Mouse (Mus musculus) liver, embryonic 14 days (tissue): ENCODE data around the gene Actr1b. TPM values are rescaled to one million over a fixed set of nuclear protein-coding genes. Genes with fewer than 3 reads are reported as not detected.

Experiments used
- polyA plus RNA-seq: library from polyadenylated mRNA; depleted of rRNA; stranded (reverse); fragments of >200 nt; gene quantifications from 2 replicates; pipeline ENCODE4 v1.2.3, GENCODE M21; 2012; rRNA removed

The Actr1b gene
- polyA plus RNA-seq: 24.2 and 27.5 TPM in 2 replicates

DNA sequence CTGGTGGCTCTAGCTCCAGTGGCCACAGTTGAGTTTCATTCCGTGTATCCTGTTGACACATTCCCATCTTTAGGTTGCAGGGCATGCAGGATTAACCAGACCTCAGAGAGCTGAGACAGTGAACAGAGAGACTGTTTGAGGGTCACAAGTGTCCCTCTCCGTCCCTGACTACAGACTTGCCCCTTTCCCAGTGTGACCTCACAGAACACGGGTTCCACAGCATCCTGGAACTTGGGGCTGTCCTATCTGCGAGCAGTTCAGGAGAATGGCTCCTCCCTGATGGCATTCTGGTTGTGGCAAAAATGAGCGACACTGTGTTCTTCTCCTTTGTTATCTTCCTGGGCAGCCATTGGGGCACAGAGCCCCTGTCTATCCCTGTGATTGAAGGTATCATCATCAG lies at the start of gene Actr1b:
Actr1b (minus strand) TSS at position 112 of the 400 bp plus-strand sequence.

DNA sequence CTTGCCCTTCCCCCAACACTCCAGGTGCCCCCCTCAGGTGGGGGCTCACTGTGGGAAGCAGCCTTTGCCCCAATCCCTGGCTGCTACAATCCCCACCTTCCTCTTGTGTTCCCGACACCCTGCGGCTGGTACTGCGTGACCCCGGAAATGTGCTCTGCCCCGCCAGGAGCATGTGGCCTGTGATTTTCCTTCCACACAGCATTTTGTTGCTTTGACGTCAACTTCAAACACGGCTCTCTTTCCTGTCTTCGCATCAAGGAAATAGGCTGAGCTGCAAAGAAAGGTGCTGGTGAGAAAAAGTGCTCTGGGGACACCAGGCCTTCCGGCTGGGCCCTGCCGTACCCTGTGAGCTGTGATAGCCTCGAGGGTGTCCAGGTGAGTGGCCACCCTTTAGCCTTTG lies 47.3 kb upstream of the Actr1b start, which contains the start of gene Zap70:
Zap70 (plus strand) TSS at position 231 of the 400 bp plus-strand sequence.

DNA sequence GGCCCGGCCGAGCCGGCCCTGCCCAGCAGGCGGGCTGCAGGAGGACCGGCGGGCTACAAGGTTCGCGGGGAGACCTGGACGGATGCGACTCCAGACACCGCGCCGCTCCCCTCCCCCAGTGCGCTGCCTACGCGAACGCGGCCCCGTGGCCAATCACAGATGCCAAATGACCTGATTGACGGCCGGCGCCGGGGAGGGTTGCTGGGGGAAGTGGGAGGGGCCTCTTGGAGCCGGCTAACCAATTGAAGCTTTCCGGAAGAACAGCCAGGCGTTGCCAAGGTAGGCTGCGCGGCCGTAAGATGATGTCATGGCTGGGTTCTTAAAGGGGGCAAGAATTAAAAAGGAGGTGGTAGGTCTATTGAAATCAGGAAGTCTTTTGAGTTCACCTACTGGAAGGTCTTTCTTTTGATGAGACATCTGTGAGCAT lies 4.4 kb downstream of the Actr1b start, which contains the start of gene 4933424G06Rik:
4933424G06Rik (plus strand) TSS at position 296 of the 427 bp plus-strand sequence.

DNA sequence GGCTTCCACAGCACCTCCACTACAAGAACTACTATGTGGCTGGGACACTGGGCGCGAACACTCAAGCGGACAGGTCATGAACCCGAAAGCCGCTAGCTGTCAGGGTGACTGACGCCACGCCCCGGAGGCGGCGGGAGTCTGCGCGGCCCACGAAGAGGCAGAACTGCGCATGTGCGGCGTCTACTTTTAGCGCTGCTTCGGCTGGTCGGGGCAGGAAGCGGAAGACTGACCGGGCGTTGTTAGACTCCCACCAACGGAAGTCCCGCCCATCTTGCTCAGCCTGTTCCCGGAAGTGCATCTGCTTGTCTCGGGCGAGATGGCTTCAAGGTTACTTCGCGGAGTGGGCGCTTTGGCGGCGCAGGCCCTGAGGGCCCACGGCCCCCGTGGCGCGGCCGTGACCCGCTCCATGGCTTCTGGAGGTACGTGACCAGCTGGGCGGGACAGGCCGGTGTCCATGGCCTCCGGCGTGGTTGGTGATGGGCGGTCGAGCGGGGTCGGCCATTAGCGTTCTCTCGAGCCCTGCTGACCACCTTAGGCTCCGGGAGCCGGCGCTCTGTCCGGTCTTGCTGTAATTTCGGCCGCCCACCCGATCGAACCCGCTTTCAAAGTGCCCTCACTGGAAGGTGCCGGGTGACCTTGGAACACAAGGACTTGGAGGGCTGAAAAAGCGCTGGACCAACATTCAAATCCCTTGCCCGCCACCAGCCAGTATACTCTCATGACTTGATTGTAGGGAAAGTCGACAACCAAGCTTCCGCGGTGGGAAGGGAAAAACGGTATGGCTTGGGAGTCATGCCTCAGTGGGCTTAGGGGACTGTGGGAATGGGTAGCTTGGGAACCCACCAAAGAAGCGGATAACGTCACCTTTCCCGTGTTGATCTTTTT lies 22.7 kb downstream of the Actr1b start, which contains the start of gene Cox5b:
Cox5b (plus strand) TSS at position 179 of the 885 bp plus-strand sequence.

DNA sequence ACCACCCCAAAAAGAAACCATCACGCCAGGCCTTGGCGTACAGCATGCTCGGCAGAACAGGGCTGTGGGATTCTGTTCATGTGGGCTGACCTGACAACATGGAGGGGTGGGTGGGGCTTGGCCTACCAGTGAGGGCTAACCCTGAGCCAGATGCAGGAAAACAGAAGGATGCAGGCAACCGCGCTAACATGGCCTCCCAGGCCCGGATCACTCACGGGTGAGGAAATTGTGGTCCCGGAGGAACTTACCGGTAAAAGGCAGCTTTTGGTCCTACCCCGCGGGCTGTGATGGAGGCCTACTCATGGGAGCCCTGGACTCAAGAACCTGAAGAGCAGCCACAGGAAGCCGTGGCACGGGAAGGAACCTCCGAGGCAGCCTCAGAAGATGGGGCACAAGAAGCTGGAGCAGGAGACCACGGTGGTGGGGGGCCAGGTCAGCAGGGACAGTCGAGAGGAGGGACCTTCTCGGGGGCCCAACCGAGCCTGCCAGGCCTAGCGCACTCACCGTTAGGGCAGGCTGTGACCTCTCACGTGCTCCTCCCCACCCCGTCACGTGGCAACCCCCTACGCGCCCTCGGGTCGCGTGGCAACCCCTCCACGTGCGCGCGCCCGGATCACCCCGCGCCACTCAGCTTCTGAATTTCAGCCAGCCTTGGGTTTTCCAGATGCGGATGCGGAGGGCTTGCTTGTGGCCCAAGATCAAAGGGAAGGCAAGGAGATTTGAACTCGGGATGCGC lies 31.4 kb downstream of the Actr1b start, which contains the start of gene Fam178b:
Fam178b (minus strand) TSS at position 564 of the 736 bp plus-strand sequence.

Other genes with a start within 250 kb of the Actr1b start
- 0.74 and 0.86 TPM in 2 replicates for gene Cnnm4, start 242.8 kb downstream of the Actr1b start, polyA plus RNA-seq
- 3.1 TPM in 2 replicates for gene Cnnm3, start 202.6 kb downstream of the Actr1b start, polyA plus RNA-seq
- 2.4 and 2.8 TPM in 2 replicates for gene Ankrd23, start 177.5 kb downstream of the Actr1b start, polyA plus RNA-seq
- 0.02 TPM in 1 of 2 replicates, not detected in the other for gene Gm42417, start 175.0 kb downstream of the Actr1b start, polyA plus RNA-seq
- 3.3 and 3.8 TPM in 2 replicates for gene Ankrd39, start 167.0 kb downstream of the Actr1b start, polyA plus RNA-seq
- gene Sema4c, start 156.1 kb downstream of the Actr1b start, polyA plus RNA-seq: 2.4 and 2.6 TPM in 2 replicates
- 0.08 TPM in 2 replicates for gene Fam178b, start 31.2 kb downstream of the Actr1b start, polyA plus RNA-seq
- gene Cox5b, start 23.0 kb downstream of the Actr1b start, polyA plus RNA-seq: 272 and 285 TPM in 2 replicates
- 0.02 TPM in 1 of 2 replicates, not detected in the other for gene 4933424G06Rik, start 4.3 kb downstream of the Actr1b start, polyA plus RNA-seq
- 0.05 TPM in 2 replicates for gene Zap70, start 47.4 kb upstream of the Actr1b start, polyA plus RNA-seq
- 14.1 and 16.6 TPM in 2 replicates for gene Tmem131, start 229.2 kb upstream of the Actr1b start, polyA plus RNA-seq